Mouse (Mus musculus): ENCODE results near the gene Tfip11. TPM values are rescaled to one million over a fixed set of nuclear protein-coding genes. Genes with fewer than 3 reads are reported as not detected.

Gene Tfip11
- polyA plus RNA-seq, 1 experiment from 2014 or later, result 23.3 TPM

DNA sequence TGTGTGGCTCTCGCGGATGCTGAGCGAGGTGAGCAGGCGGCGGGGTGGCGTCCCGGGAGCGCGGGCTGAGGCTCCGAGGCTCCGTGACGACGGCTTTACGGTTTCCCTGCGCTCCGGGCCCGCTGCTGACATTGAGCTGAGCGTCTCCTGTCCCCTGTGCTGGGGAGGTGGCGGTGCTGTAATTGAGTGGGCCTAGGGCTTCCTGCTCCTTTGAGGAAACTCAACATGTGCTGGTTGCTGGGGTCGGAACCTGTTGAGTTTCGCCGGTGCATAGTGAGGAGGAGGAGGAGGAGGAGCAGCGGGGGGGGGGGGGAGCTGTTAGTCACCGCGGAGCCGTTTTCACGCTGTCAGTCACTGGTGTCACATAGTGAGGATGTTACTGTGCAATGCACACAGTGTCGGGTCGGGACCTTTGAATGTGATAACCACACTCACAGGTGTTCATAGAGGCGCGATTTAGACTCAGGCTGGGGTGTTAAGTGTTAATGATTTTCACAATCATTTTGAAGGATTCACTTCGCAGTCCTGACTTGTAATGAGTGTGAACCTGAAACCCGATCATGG lies 370 bp downstream of the Tfip11 start:
- no peaks in the 10 kb centered on the region for H3K27me3 ChIP-seq (replicated peaks)
- H3K4me3 ChIP-seq (replicated peaks), result peak overlapping the region; percentile 100
- H3K9me3 ChIP-seq, result no peaks in the 10 kb centered on the region
- WGBS, result 2% methylated on average over 32 of the region's 33 CpGs
- H3K27ac ChIP-seq, result peak overlapping the region; percentile 62; the same call in 1 of the 2 replicates
- H3K4me2 ChIP-seq, result peak overlapping the region; percentile 75
- H3K9ac ChIP-seq, result peak overlapping the region; percentile 90
- peak; percentile 30; the same call in 1 of the 2 replicates for ATAC-seq (ENCODE audit: insufficient read depth, low FRiP score, low read depth)
- H3K36me3 ChIP-seq, result peaks cover 31% of the 10 kb centered on the region
- peaks cover 12% of the 10 kb centered on the region for H3K4me1 ChIP-seq

DNA sequence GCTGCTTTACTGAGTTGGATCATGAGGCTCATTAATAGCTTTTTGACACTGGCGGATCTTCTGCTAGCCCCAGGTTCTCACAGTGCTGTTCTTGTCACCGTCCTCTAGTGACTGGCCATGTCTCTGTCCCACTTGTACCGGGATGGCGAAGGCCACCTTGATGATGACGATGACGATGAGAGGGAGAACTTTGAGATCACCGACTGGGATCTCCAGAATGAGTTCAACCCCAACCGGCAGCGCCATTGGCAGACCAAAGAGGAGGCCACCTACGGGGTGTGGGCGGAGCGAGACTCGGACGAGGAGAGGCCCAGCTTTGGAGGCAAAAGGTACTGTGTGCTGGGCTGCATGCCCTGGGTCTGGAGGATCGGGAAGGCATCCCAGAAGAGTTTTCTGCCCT lies 1.7 kb downstream of the Tfip11 start:
- H3K9ac ChIP-seq, result no peak overlapping the region
- no peak for ATAC-seq (ENCODE audit: insufficient read depth, low FRiP score, low read depth)
- H3K27me3 ChIP-seq (replicated peaks), result no peaks in the 10 kb centered on the region
- H3K9me3 ChIP-seq, result no peaks in the 10 kb centered on the region
- H3K4me2 ChIP-seq, result no peak overlapping the region
- H3K4me3 ChIP-seq (replicated peaks), result no peak overlapping the region
- WGBS, result 92% methylated on average over 15 of the region's 15 CpGs
- H3K27ac ChIP-seq, result no peak overlapping the region
- peaks cover 12% of the 10 kb centered on the region for H3K4me1 ChIP-seq
- peaks cover 39% of the 10 kb centered on the region for H3K36me3 ChIP-seq

DNA sequence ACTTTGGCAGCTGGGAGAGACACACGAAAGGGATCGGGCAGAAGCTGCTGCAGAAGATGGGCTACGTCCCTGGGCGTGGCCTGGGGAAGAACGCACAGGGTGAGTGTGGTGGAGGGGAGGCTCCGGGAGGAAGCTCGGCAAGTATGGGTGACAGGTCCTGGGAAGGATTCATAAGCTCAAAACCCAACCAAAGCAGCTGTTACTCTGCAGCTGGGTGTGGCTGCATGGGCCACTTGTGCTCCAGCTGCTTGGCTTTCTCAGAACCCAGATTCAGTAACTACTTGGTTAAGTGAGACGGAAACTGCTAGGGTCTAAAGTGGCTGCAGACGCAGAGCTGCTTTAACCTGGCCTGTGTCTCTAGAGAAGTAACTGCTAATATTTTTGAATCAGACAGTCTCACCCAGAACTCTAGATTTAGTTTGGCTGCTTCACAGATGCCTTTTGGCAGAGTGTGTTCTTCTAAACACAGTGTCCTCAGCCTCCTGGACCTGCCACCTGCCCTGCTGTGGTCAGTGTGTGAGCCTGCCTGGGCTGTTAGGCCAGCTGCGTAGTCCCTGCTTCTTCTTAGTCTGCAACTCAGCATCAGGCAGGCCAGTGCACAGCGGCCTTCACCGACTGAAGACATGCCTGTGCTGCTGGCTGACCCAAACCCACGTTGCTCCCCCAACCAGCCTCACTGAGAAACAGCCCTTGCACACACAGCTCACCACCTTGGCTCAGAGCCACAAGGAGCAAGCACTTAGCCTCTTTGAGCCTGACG lies 3.8 kb downstream of the Tfip11 start:
- Histone ChIP-seq H3K36me3 (peaks cover 58% of the 10 kb centered on the region), H3K9me3 (no peaks in the 10 kb centered on the region), H3K27ac (no peak overlapping the region), H3K4me1 (peaks cover 12% of the 10 kb centered on the region), H3K4me3 (replicated peaks) (no peak overlapping the region), H3K4me2 (no peak overlapping the region), H3K27me3 (replicated peaks) (no peaks in the 10 kb centered on the region), H3K9ac (no peak overlapping the region)
- ATAC-seq (ENCODE audit: insufficient read depth, low FRiP score, low read depth), result no peak
- 91% methylated on average over 14 of the region's 14 CpGs for WGBS

DNA sequence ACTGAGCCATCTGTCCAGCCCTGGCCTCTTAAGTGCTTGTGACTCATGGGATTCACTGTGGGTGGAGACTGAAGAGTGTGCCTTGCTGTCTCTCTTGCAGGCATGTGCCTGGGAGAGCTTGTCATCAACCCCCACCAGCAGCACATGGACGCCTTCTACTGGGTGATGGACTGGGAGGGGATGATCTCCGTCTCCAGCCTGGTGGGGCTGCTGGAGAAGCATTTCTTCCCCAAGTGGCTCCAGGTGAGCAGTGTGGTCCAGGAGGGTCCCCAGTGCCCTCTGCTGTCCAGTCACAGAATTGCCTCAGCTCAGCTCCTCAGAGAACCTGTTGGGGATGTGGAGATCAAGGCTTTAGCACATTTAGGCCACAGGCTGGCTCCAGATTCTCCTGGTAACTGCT lies 9.3 kb downstream of the Tfip11 start:
- 19% methylated on average over 2 of the region's 2 CpGs for WGBS
- H3K9me3 ChIP-seq, result no peaks in the 10 kb centered on the region
- no peak overlapping the region for H3K9ac ChIP-seq
- H3K4me3 ChIP-seq (replicated peaks), result no peak overlapping the region
- no peak overlapping the region for H3K4me2 ChIP-seq
- H3K4me1 ChIP-seq, result no peaks in the 10 kb centered on the region
- H3K27ac ChIP-seq, result no peak overlapping the region
- H3K27me3 ChIP-seq (replicated peaks), result no peaks in the 10 kb centered on the region
- ATAC-seq (ENCODE audit: insufficient read depth, low FRiP score, low read depth), result peak; percentile 6; the same call in 1 of the 2 replicates
- H3K36me3 ChIP-seq, result peaks cover 80% of the 10 kb centered on the region

DNA sequence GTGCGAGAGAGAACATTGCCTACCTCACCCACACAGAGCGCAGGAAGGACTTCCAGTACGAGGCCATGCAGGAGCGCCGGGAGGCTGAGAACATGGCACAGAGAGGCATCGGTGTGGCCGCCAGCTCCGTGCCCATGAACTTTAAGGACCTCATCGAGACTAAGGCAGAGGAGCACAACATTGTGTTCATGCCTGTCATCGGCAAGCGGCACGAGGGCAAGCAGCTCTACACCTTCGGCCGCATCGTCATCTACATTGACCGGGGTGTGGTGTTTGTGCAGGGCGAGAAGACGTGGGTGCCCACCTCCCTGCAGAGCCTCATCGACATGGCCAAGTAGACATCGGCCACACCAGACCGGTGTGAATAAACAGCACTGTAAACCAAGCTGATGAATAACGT lies 10.8 kb downstream of the Tfip11 start:
- no peak for ATAC-seq (ENCODE audit: insufficient read depth, low FRiP score, low read depth)
- Histone ChIP-seq H3K4me3 (replicated peaks) (no peak overlapping the region), H3K4me2 (no peak overlapping the region), H3K27me3 (replicated peaks) (no peaks in the 10 kb centered on the region), H3K4me1 (peaks cover 1% of the 10 kb centered on the region; the same call in 1 of the 2 replicates), H3K9me3 (no peaks in the 10 kb centered on the region), H3K9ac (no peak overlapping the region), H3K27ac (no peak overlapping the region), H3K36me3 (peaks cover 68% of the 10 kb centered on the region)
- WGBS, result 93% methylated on average over 22 of the region's 22 CpGs

DNA sequence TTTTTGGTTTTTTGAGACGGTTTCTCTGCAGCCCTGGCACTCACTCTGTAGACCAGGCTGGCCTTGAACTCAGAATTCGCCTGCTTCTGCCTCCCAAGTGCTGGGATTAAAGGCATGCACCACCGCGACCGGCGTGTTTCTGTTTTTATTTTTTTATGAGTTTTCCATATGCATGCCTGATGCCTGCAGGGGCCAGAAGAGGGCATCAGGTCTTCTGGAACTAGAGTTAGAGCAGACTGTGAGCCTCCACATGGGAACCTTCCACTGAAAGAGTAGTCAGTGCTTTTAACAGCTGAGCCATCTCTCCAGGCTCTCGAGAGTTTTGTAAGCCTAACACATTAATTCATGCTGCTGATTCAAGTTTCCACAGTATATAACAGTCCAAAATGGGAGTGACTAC lies 13.1 kb downstream of the Tfip11 start:
- Histone ChIP-seq H3K27me3 (replicated peaks) (no peaks in the 10 kb centered on the region), H3K4me1 (peaks cover 15% of the 10 kb centered on the region; the same call in 1 of the 2 replicates), H3K4me2 (no peak overlapping the region), H3K9ac (no peak overlapping the region), H3K4me3 (replicated peaks) (no peak overlapping the region), H3K36me3 (peaks cover 50% of the 10 kb centered on the region), H3K9me3 (no peaks in the 10 kb centered on the region), H3K27ac (no peak overlapping the region)
- 64% methylated on average over 7 of the region's 7 CpGs for WGBS
- ATAC-seq (ENCODE audit: insufficient read depth, low FRiP score, low read depth), result no peak

DNA sequence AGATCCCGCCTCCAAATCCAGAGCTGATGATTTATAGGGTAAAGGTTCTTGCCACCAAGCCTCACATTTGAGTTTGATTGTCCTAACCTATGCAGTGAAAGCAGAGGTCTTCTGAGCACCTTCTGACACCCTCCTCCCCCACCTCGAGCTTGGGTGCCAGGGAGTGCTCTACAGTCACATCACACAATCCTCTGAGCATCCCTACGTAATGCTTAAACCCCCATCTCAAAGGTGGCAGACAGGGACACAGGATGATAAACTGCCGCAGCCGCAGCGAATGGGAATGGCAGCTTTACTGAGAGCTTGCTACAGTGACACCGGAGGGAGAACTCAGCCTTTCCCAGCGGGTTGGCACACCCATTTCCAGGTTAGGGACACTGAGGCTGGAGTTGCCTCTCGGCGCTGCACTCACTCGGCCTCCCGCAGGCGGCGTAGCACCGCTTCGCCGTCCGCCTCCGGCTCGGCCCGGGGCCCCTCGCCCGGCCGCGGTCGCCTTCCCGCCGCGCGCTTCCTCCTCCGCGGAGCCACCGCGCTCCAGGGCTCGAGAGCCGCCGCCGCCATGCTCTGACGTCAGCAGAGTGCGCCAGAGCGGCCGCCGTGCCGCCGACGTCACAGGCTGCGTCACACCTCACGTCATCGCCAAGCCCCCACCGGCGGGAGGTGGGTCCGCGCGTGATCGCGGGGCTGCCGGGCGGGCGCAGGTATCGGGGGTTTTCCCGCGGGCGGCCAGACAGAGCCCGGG lies 16.5 kb downstream of the Tfip11 start, which contains the start of the genes Srrd and Hps4:
Gene Srrd (minus strand): TSS at position 578 of the 742 bp plus-strand sequence.
Gene Hps4 (plus strand): TSS at position 621 of the 742 bp plus-strand sequence.
- peak within 1 kb of the TSS; percentile 82 for H3K9ac ChIP-seq
- H3K4me1 ChIP-seq, result peaks cover 24% of the 10 kb centered on the region
- H3K27me3 ChIP-seq (replicated peaks), result no peaks in the 10 kb centered on the region
- peak within 1 kb of the TSS; percentile 66 for H3K27ac ChIP-seq
- H3K9me3 ChIP-seq, result no peaks in the 10 kb centered on the region
- 2% methylated on average over 54 of the region's 64 CpGs for WGBS
- ATAC-seq (ENCODE audit: insufficient read depth, low FRiP score, low read depth), result peak; percentile 71
- peaks cover 17% of the 10 kb centered on the region for H3K36me3 ChIP-seq
- peak within 1 kb of the TSS; percentile 87 for H3K4me2 ChIP-seq
- peak within 1 kb of the TSS; percentile 96 for H3K4me3 ChIP-seq (replicated peaks)

DNA sequence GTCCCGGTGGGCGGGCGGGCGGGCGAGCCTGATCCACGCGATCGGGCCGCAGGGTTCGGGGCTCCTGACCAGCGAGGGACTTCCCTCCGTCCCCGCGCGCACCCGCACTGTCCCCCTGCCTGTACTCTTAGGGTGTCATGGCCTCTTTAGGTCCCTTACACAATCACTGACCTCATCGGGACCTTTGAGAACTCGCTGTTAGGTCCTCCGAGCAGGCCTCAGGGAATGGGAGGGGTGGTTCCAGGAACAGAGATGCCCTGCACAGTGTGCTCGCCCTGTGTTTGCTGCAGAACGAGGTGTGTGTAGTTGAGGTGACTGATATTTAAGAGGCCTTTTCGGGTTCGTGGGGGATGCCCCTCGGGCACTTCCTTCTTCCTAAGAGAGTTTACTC lies 17.0 kb downstream of the Tfip11 start:
- peaks cover 11% of the 10 kb centered on the region for H3K36me3 ChIP-seq
- H3K9me3 ChIP-seq, result no peaks in the 10 kb centered on the region
- peak overlapping the region; percentile 82 for H3K9ac ChIP-seq
- H3K4me1 ChIP-seq, result peaks cover 24% of the 10 kb centered on the region
- H3K4me3 ChIP-seq (replicated peaks), result peak overlapping the region; percentile 96
- WGBS, result under 1% methylated on average over 24 of the region's 24 CpGs
- H3K27ac ChIP-seq, result peak overlapping the region; percentile 66
- no peaks in the 10 kb centered on the region for H3K27me3 ChIP-seq (replicated peaks)
- H3K4me2 ChIP-seq, result peak overlapping the region; percentile 87
- peak; percentile 54 for ATAC-seq (ENCODE audit: insufficient read depth, low FRiP score, low read depth)

DNA sequence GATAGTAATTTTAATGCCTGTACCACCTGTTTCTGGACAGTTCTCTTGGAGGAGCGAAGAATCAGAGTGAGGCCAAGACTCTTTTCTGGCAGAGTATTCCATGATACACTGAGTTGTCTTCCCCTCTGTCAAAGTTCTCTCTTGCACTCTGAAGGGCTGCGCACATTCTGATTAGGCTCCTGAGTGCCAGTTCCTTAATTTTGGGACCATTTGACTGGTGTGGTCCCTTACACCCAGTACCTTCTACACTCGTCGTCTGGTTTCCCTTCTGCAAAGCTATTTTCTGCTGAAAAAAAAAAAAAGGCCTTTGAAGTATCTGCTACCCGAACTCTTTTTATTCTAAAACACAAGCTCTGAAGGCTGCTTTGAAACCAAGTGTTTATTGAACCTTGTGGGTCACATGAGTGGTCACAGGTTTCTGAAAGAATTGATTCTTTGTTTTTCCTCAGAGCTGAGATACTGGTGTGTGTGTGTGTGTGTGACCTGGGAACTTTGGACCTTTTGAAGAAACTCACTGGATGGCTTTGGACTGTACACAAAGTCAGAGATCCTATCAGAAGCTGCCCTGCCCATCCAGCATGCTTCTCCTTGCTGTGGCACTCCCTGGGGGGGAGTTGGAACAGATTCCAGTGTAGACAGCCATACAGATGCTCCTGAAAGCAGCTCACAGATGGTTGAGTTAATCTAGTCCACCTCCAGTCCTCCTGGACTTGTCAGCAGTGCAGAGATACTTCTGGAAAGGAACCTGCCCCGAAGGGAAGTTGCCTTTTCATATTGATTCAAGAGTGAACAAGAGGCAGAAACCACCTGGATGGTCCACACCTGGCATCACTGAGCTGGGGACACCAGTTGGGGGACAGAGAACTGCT lies 18.2 kb downstream of the Tfip11 start:
- no peak overlapping the region for H3K9ac ChIP-seq

DNA sequence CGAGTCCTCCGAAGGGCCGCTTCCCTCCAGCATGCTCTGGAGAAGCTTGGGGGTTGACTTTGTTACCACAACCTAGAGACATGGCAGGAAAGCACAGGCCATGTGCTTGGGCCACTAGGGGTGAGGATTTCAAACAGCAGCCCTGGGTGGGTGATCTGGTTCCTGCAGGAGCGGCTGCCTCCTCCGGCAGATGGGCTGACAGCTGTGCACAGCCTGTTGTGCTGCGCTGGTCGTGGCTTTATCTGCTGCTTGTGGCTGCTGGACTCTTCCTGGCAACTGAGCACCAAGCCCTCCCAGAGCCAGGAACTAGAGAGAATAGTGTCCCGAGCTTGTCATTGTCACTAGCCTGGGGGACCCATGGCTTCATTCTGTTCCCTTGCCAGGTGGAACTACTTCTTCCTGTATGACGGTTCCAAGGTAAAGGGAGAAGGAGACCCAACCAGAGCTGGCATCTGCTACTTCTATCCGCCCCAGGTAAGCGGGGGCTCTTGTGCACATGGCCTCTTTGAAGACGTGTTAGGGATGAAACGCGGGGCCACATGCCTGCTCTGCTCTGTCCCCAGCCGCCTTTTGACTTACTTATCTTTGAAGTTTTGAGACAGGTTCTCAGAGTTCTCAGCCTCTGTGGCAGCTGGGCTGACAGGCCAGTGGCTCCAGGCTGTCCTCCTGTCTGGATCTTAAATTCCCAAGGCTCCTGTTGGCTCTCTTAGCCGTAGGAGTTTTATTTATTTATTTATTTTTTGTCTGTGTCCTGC lies 20.2 kb downstream of the Tfip11 start:
- H3K4me1 ChIP-seq, result peaks cover 24% of the 10 kb centered on the region
- no peak for ATAC-seq (ENCODE audit: insufficient read depth, low FRiP score, low read depth)
- no peak overlapping the region for H3K4me2 ChIP-seq
- H3K27ac ChIP-seq, result no peak overlapping the region
- WGBS, result 83% methylated on average over 16 of the region's 16 CpGs
- H3K4me3 ChIP-seq (replicated peaks), result no peak overlapping the region
- no peaks in the 10 kb centered on the region for H3K27me3 ChIP-seq (replicated peaks)
- H3K36me3 ChIP-seq, result peaks cover 10% of the 10 kb centered on the region
- H3K9ac ChIP-seq, result no peak overlapping the region
- no peaks in the 10 kb centered on the region for H3K9me3 ChIP-seq

More for the DNA sequence above, 18.2 kb downstream of the Tfip11 start:
- no peaks in the 10 kb centered on the region for H3K27me3 ChIP-seq (replicated peaks)
- peak; percentile 63; the same call in 1 of the 2 replicates for ATAC-seq (ENCODE audit: insufficient read depth, low FRiP score, low read depth)
- peaks cover 24% of the 10 kb centered on the region for H3K4me1 ChIP-seq
- no peaks in the 10 kb centered on the region for H3K9me3 ChIP-seq
- H3K4me3 ChIP-seq (replicated peaks), result no peak overlapping the region
- H3K27ac ChIP-seq, result peak overlapping the region; percentile 1; the same call in 1 of the 2 replicates
- WGBS, result 73% methylated on average over 6 of the region's 6 CpGs
- peaks cover 8% of the 10 kb centered on the region; the same call in 1 of the 2 replicates for H3K36me3 ChIP-seq
- H3K4me2 ChIP-seq, result peak overlapping the region; percentile 87; the same call in 1 of the 2 replicates

Measured in stomach, embryonic 15.5 days (tissue).